In genomic region chr13:31810693-31811541, GRCm38 (mm10) we compare ENCODE assay signal across 8 mouse cellular contexts. TPM values are rescaled to one million over a fixed set of nuclear protein-coding genes. Genes with fewer than 3 reads are reported as not detected.
DNase-seq lines count a peak whose midpoint lies in the region; ATAC-seq lines count a peak whose summit lies in the region.

No protein-coding gene starts in this region.

- peaks cover 81% of the 10 kb centered on the region for H3K27me3 ChIP-seq in forebrain, embryonic 15.5 days
- peaks cover 22% of the 10 kb centered on the region; the same call in 1 of the 2 replicates for H3K27me3 ChIP-seq in kidney, embryonic 15.5 days
- H3K27me3 ChIP-seq in neural tube, embryonic 11.5 days (ENCODE audit: control insufficient read depth, insufficient read depth, low read length) = peaks cover 91% of the 10 kb centered on the region

- 1% methylated on average over 62 of the region's 65 CpGs for WGBS in forebrain, embryonic 15.5 days
- WGBS in kidney, embryonic 15.5 days = 1% methylated on average over 53 of the region's 65 CpGs
- under 1% methylated on average over 53 of the region's 65 CpGs for WGBS in neural tube, embryonic 11.5 days

- H3K4me1 ChIP-seq in forebrain, embryonic 15.5 days = peaks cover 38% of the 10 kb centered on the region
- peaks cover 61% of the 10 kb centered on the region for H3K4me1 ChIP-seq in kidney, embryonic 15.5 days
- H3K4me1 ChIP-seq in neural tube, embryonic 11.5 days (ENCODE audit: control insufficient read depth, insufficient read depth, low read length) = peaks cover 9% of the 10 kb centered on the region; the same call in 1 of the 2 replicates

- no peak overlapping the region for H3K9ac ChIP-seq in forebrain, embryonic 15.5 days (replicated peaks)
- H3K9ac ChIP-seq in kidney, embryonic 15.5 days = peak overlapping the region; percentile 45
- H3K9ac ChIP-seq in neural tube, embryonic 11.5 days (ENCODE audit: low read length) = peak overlapping the region; percentile 74

- peak; percentile 15; the same call in 1 of the 2 replicates for ATAC-seq in forebrain, embryonic 15.5 days (replicated peaks)
- peak; percentile 10; the same call in 1 of the 2 replicates for ATAC-seq in kidney, embryonic 15.5 days (replicated peaks; ENCODE audit: low FRiP score)
- ATAC-seq in neural tube, embryonic 11.5 days (ENCODE audit: insufficient read depth, low FRiP score, low TSS enrichment) = no peak

- no peaks in the 10 kb centered on the region for H3K36me3 ChIP-seq in forebrain, embryonic 15.5 days
- no peaks in the 10 kb centered on the region for H3K36me3 ChIP-seq in kidney, embryonic 15.5 days
- no peaks in the 10 kb centered on the region for H3K36me3 ChIP-seq in neural tube, embryonic 11.5 days (ENCODE audit: control insufficient read depth, insufficient read depth, low read length)

- no peaks in the 10 kb centered on the region for H3K9me3 ChIP-seq in forebrain, embryonic 15.5 days
- no peaks in the 10 kb centered on the region for H3K9me3 ChIP-seq in kidney, embryonic 15.5 days (replicated peaks)
- H3K9me3 ChIP-seq in neural tube, embryonic 11.5 days (ENCODE audit: control insufficient read depth, low read length) = no peaks in the 10 kb centered on the region

- peak overlapping the region; percentile 34 for H3K4me2 ChIP-seq in forebrain, embryonic 15.5 days (replicated peaks)
- peak overlapping the region; percentile 69 for H3K4me2 ChIP-seq in kidney, embryonic 15.5 days
- H3K4me2 ChIP-seq in neural tube, embryonic 11.5 days (ENCODE audit: low read depth) = peak overlapping the region; percentile 50

- H3K27ac ChIP-seq in forebrain, embryonic 15.5 days (replicated peaks) = no peak overlapping the region
- H3K27ac ChIP-seq in kidney, embryonic 15.5 days = peak overlapping the region; percentile 54
- H3K27ac ChIP-seq in neural tube, embryonic 11.5 days (ENCODE audit: low read depth, low read length) = peak overlapping the region; percentile 62

- peak; percentile 76 for DNase-seq in embryo, embryonic 10.5 days (ENCODE audit: low spot score)
- DNase-seq in embryo, embryonic 11 days = no peak
- peak; percentile 46 for DNase-seq in Muller cell, postnatal 12 days (ENCODE audit: inconsistent ontology term)
- DNase-seq in neural tube, embryonic 11.5 days (ENCODE audit: low spot score) = peak; percentile 63
- no peak for DNase-seq in adipocyte (ENCODE audit: low spot score)
- DNase-seq in T-cell, adult 2 months (ENCODE audit: low spot score) = no peak

- peak overlapping the region; percentile 30 for H3K4me3 ChIP-seq in forebrain, embryonic 15.5 days
- peak overlapping the region; percentile 55 for H3K4me3 ChIP-seq in kidney, embryonic 15.5 days (replicated peaks)
- peak overlapping the region; percentile 42 for H3K4me3 ChIP-seq in neural tube, embryonic 11.5 days (ENCODE audit: low read depth, low read length)

RNA-seq across cellular contexts. Expression of gene Foxc1, which starts 4.5 kb away (rescaled TPM):
- 1.0 and 1.2 TPM in 2 replicates for polyA plus RNA-seq in forebrain, embryonic 15.5 days (2015; fragmentation: Nextera tagmentation; extraction: Ambion mirVana)
- 4.1 and 5.2 TPM in 2 replicates for polyA plus RNA-seq in kidney, embryonic 15.5 days (2015; fragmentation: Nextera tagmentation; extraction: Ambion mirVana)
- polyA plus RNA-seq in neural tube, embryonic 11.5 days (2014; fragmentation: Nextera tagmentation; extraction: Ambion mirVana) = 7.4 and 8.1 TPM in 2 replicates

Comparison
In these comparisons a context has a peak if more than half of its experiments do, and no peak if none do; other contexts are left out.
1. DNase-seq: peak in embryo, embryonic 10.5 days (single experiment), Muller cell, postnatal 12 days (single experiment) and neural tube, embryonic 11.5 days (single experiment); none in embryo, embryonic 11 days (single experiment), adipocyte (single experiment) and T-cell, adult 2 months (single experiment).
2. Peak in every context shown above with its lines, with median percentiles within 50 percentile points of each other: H3K4me2 ChIP-seq and H3K4me3 ChIP-seq.